Mouse (Mus musculus) inflammation-experienced regulatory T-cells (primary cell): ENCODE results near the gene Nt5c3b. TPM values are rescaled to one million over a fixed set of nuclear protein-coding genes. Genes with fewer than 3 reads are reported as not detected.

Source experiments
- polyA plus RNA-seq, 2 experiments: library from polyadenylated mRNA; unstranded; fragments of 100-300 nt; shearing (Covaris generic); gene quantifications; one replicate each; pipeline ENCODE4 v1.2.1; 2017

The Nt5c3b gene
- 100 to 1,000 TPM; 137 to 155 TPM for polyA plus RNA-seq

GRCm38 (mm10) chr11:100441797-100442196 is at the start of gene Nt5c3b, which contains the start of gene Klhl10:
TSS of gene Nt5c3b (minus strand) at chr11:100441808.
TSS of gene Klhl10 (plus strand) at chr11:100441917.

GRCm38 (mm10) chr11:100472197-100472934 is 30.8 kb upstream of the Nt5c3b start, which contains the start of gene Klhl11:
TSS of gene Klhl11 (minus strand) at chr11:100472741.

GRCm38 (mm10) chr11:100414914-100415822 is 26.4 kb downstream of the Nt5c3b start, which contains the start of gene Fkbp10:
TSS of gene Fkbp10 (plus strand) at chr11:100415697.

GRCm38 (mm10) chr11:100414021-100414913 is 27.3 kb downstream of the Nt5c3b start, which contains the start of gene P3h4:
TSS of gene P3h4 (minus strand) at chr11:100414836.

GRCm38 (mm10) chr11:100397600-100398389 is 43.8 kb downstream of the Nt5c3b start, which contains the start of gene Jup:
TSS of gene Jup (minus strand) at chr11:100397763.

Other genes starting within 250 kb of the Nt5c3b start
- gene Krt9, start 248.6 kb downstream of the Nt5c3b start, polyA plus RNA-seq: under 1 TPM in 1 of 2 experiments, not detected in 1; 0.21 TPM
- not detected for gene Krt14, start 234.3 kb downstream of the Nt5c3b start, polyA plus RNA-seq
- gene Krt16, start 192.9 kb downstream of the Nt5c3b start, polyA plus RNA-seq: 1 to 10 TPM in 1 of 2 experiments, not detected in 1; 1.3 TPM
- gene Krt17, start 180.8 kb downstream of the Nt5c3b start, polyA plus RNA-seq: 1 to 10 TPM; 1.3 to 2.5 TPM
- not detected for gene Krt42, start 171.9 kb downstream of the Nt5c3b start, polyA plus RNA-seq
- 1,000 to 10,000 TPM; 2,499 to 2,744 TPM for gene Eif1, start 121.9 kb downstream of the Nt5c3b start, polyA plus RNA-seq
- not detected for gene Gast, start 107.4 kb downstream of the Nt5c3b start, polyA plus RNA-seq
- 1 to 10 TPM; 2.2 to 3.5 TPM for gene Hap1, start 85.7 kb downstream of the Nt5c3b start, polyA plus RNA-seq
- gene Jup, start 44.0 kb downstream of the Nt5c3b start, polyA plus RNA-seq: 1 to 10 TPM; 3.0 to 3.8 TPM
- under 1 TPM in 1 of 2 experiments, not detected in 1; 0.51 TPM for gene P3h4, start 27.0 kb downstream of the Nt5c3b start, polyA plus RNA-seq
- gene Fkbp10, start 26.1 kb downstream of the Nt5c3b start, polyA plus RNA-seq: under 1 TPM in 1 of 2 experiments, not detected in 1; 0.18 TPM
- 1 to 10 TPM in 1 of 2 experiments, under 1 TPM in 1; 0.34 to 1.3 TPM for gene Klhl10, start 109 bp upstream of the Nt5c3b start, polyA plus RNA-seq
- 1 to 10 TPM; 4.0 to 6.3 TPM for gene Klhl11, start 30.9 kb upstream of the Nt5c3b start, polyA plus RNA-seq
- gene Acly, start 86.2 kb upstream of the Nt5c3b start, polyA plus RNA-seq: 100 to 1,000 TPM; 128 to 142 TPM
- 1 to 10 TPM in 1 of 2 experiments, under 1 TPM in 1; 0.58 to 2.0 TPM for gene Ttc25, start 103.8 kb upstream of the Nt5c3b start, polyA plus RNA-seq
- 100 to 1,000 TPM; 306 to 325 TPM for gene Cnp, start 133.1 kb upstream of the Nt5c3b start, polyA plus RNA-seq
- 10 to 100 TPM; 25.2 to 36.7 TPM for gene Nkiras2, start 177.4 kb upstream of the Nt5c3b start, polyA plus RNA-seq
- gene Dnajc7, start 178.4 kb upstream of the Nt5c3b start, polyA plus RNA-seq: 100 to 1,000 TPM; 552 to 587 TPM